Mouse (Mus musculus) urinary bladder, postnatal 4 days (tissue): ENCODE data around the gene Acat2.
"Not testable (repeated sequence)": the region's sequence is repeated elsewhere in the genome, so short reads cannot be mapped to it uniquely, and the experiment has no call there.

Source experiments
- DNase-seq, 2 experiments: peaks; one replicate each; pipeline ENCODE4 v3.0.0; 2021 to 2022; ENCODE audit warnings: low spot score in 2 of 2

Gene Acat2

DNA sequence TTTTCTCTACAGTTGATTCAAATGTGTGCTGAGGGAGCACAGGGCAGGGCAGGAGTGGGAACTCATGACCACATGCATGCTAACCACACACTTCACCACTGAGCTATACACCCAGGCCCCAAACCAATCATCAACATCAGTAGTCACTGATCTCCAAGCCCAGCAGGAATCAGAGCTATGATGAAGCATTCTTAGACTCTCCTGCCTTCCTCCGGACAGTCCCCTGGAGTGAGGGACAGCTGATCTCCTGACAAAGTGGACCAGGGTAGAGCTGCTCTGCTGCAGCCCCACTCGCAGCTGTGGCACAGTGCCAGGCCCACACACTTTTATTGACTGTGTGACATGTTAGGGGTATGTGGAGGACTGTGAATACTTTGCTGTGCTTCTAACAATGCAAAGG lies 1.2 kb downstream of the Acat2 start:
- DNase-seq: not testable (repeated sequence)

DNA sequence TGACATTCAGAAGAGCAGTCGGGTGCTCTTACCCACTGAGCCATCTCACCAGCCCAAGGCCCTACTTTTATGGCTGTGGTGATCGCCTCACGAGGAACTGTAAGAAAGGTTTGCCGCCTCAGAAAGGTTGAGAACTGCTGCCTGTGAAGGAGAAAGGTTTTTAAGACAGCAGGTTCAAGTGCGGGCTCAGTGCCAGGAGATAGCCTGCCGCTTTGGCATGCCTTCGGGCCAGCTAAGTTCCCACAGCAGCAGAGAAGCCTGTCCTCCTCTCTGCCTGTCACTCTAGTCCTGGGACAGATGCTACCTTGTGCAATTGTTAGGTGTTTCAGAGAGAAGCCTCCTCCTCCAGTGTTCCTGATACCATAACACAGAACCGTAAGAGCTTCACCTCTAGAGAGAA lies 3.9 kb downstream of the Acat2 start:
- no peak for DNase-seq

DNA sequence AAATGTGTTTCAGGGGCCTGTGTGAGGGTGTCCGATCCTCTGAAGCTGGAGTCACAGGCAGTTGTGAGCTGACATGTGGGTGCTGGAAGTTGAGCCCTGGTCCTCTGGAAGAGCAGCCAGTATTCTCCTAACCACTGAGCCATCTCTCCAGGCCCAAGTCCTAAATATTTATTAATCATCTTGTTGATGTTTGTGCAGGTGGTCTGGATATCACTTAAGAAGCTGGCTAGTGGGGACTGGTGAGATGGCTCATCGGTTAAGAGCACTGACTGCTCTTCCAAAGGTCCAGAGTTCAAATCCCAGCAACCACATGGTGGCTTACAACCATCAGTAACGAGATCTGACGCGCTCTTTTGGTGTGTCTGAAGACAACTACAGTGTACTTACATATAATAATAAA lies 10.9 kb downstream of the Acat2 start:
- DNase-seq: no peak

DNA sequence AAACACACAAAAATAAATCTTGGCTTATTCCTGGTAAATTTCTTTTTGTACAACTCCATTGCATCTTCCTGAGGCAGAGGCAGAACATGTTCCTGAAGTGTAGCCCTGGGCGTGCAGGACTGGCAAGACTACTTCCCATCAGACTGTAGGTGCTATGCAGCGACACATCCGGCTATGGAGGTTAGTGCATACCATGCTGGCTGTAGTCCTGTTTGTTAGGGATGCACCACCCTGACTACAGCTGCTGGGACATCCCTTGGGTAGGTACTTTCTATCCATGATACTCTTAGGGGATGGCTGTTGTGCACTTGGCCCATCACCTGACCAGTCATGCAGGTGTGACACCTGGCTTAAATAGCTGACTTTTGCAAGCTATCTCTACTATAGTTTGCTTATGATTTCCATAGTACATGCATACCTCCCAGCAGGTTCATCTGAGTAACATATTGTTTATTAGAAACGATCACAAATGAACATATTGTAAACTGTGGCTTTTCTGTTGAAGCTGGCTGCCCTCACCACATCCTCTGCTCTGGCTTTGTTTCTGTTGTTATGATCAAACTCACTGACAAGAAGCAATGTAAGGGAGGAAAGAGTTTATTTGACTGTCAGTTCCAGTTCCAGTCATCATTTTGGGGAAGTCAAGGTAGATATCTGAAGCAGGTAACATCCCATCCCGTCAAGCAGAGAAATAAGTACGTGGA lies 17.9 kb downstream of the Acat2 start:
- DNase-seq: no peak

DNA sequence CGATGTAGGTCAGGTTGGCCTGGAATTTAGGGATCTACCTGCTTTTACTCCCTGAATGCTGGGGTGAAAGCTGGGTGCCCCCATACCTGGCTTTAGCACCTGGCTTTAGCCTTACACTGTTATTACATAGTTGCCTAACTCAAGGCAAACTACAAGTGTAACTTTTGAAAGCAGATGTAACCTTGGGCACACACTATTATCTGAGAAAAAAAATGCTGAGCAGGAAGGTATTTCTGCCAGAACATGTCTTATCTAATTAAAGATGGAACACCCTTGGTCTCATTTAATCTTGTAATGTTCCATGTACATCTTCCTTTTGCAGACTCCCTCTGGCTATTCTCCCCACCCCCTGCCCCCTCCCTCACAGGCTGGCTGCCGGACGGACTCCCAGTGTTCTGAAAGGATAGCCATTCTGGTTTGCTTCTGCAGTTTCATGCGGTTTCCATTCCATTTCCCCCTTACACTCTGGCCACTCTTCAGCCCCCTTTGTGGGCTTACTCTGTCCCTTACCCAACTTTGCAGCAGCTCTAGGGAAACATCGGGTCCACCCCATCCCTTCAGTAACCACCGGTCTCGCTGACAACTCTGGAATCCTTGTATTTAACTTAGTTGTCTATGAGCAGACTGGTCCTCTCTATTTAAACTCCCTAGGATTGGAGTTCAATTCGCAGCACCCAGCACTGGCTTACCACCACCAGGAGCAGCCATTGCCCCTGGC lies 18.8 kb downstream of the Acat2 start:
- DNase-seq: no peak

DNA sequence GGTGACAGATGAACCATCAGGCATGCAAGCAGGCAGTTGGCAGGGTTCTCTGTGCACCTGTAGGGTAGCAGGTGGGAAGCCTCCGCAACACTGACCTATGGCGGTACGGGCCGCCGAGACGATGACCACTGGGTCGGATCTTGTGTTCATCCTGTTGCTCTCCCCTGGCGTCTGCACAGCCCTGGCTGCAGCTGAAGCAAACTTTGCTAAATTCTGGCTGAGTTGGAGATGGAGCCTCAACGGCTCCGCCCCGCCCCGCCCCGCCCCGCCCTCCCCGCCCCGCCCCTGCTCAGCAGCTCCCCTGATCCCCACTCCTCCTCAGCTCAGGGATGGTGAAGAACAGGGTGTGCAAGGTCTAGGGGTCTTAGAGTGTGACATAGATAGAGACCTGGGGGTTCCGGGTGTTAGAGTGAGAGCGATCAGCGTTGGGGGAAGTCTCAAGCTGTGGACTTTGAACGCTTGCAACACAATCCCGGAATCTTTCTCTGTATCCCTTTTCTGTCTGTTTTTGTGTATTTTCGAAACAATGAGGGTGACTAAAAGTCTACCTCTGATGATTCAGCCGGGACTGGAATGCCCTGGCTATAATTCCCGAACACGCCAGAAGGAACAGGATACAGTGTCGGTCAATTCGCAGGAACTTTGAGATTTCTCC lies 20.3 kb downstream of the Acat2 start, which contains the start of gene Acat3:
TSS of gene Acat3 (minus strand) at position 450 of the 655 bp plus-strand sequence.
- no peak for DNase-seq

DNA sequence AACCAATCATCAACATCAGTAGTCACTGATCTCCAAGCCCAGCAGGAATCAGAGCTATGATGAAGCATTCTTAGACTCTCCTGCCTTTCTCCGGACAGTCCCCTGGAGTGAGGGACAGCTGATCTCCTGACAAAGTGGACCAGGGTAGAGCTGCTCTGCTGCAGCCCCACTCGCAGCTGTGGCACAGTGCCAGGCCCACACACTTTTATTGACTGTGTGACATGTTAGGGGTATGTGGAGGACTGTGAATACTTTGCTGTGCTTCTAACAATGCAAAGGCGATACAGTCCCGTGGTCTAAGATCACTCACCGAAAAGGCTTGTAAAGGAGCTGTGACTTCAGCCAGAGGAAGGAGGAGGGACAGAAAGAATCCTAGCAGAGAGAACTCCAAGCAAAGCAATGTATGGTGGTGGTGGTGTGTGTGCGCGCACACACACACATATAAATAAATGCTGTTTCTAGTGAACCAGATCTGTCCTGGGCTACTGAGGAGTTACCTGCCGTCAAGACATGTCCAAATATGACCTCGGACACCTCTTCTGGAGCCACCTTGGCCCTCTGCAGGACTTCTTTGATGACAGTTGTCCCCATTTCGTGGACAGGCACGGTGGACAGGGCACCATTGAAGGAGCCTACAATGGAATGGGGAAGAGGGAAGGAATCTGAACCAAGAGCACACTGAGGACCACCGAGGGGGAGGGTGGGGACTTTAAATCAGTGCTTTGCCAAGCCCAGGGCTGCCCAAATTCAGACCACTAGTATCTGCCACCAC lies 21.0 kb downstream of the Acat2 start:
- not testable (repeated sequence) for DNase-seq

DNA sequence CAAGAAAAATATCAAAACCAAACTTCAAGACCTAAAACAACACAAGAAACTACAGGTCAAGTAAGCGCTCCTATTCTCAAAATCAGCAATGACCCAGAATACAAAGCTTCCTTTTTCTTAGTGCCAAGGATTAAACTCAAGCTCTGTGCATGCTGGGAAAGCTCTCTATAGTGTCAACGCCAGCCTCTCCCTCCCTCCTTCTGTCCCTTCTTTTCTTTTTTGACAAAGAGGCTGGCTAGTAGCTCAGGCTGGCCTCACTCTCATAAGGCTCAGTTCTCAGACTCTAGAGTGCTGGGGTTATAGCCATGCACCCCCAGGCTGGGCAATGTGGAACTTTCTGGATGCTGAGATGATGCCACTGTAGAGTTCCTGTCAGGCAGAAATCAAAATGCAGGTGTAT lies 22.5 kb downstream of the Acat2 start:
- no peak for DNase-seq

DNA sequence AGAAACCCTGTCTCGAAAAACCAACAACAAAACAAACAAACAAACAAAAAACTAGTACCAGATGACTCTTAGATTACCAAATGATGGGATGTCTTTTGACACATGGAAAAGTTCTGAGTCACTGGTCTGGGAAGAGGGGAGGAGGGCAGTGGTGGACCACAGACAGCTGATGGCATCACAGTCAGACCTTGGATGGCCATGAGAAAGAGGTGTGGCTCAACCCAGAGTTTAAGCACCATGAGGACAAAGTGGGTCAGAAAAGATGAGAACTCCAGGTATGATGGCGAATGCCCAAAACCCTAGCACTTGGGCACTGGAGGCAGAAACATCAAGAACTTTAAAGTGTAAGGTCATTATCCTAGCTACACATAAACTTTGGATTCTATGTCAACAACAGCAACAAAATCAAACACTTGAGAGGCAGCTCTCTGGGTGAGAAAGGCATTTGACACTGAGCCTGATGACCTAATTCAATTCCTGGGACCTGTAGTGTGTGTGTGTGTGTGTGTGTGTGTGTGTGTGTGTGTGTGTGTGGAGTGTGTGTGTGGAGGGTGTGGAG lies 23.1 kb downstream of the Acat2 start:
- no peak for DNase-seq

DNA sequence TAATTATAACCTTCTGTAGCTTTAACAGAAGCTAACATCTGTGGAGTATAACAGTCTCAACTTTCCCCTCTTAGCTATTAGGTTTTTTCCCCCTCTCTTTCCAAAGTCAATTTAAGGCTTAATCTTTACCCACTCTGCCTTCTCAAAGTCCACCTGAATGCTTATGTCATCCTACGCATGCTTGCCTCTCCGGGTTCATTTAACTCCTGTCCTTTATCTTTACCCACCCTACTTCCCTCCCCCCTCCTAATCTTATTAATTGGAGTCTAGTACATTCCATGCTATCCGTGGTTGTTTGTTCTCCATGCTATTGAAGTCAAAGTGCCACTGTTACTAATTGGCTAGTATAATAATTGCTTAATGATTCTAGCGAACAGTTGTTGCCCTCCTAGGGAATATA lies 24.8 kb downstream of the Acat2 start:
- no peak for DNase-seq

DNA sequence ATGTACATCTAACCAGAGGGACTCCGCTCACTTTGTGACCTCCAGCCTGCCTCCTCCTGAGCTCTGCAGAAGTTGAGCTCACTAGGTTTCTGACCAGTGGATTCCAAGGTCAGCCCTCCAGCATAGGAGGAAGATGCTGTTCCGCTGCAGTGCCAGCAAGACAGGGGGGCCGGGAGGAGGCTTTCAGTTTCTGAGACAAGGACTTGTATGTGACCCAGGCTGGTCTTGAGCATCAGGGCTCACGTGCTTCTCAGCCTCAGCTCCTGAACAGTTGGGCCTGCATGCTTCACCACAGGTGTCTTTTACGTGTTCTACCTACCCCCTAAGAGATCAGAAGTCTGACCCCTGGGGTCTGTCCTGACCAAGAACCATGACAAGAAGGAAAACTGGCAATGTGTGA lies 29.0 kb downstream of the Acat2 start:
- not testable (repeated sequence) for DNase-seq

DNA sequence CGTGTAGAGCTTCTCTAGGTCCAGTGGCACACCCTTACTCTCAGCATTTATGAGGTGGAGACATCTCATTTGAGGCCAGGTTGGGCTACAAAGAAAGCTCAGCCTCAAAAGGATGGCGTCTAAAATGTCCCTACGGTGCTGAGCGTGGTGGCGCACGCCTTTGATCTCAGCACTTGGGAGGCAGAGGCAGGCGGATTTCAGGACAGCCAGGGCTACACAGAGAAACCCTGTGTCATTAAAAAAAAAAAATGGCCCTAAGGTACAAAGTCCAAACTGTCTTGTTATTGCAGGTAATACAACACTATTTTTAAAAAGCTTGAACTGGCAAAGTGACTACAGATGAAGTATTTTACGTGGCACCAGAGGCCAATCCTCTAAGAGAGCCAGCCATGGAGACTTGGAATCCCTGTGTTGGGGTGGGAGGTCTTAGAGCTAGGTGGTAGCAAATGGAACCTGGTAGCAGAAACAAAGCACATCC lies 34.8 kb downstream of the Acat2 start:
- no peak for DNase-seq

DNA sequence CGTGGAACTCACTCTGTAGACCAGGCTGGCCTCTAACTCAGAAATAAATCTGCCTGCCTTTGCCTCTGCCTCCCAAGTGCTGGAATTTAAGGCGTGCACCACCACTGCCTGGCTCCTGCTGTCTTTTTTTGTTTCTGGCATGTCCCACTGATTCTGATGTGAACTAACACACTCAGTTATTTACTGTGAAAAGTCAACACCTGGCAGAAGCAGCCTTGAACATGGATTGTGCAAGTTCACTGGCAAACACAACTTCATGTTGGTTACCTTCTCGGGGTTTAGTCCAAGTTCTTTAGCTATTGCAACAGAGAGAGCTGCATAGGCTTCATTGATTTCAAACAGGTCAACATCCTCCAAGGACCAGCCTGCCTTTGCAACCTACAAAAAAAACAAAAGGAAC lies 35.5 kb downstream of the Acat2 start:
- DNase-seq: no peak

DNA sequence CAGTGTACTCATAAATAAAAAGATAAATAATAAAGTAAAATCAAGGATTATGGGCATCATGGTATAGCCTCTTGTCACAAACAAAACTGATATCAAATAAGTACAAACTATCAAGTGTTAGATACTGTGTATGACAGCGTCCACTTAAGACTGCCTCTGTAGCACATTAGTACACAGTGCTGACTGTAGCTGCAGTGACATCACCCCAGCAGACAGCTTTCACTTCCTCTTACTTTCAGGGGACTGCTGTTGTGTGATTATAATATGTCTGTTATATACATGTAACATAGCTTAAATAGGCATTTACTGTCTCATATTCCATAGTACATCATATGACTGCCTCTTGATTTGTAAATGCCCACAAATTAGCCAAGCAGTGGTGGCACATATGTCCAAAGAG lies 39.5 kb downstream of the Acat2 start:
- DNase-seq: no peak

DNA sequence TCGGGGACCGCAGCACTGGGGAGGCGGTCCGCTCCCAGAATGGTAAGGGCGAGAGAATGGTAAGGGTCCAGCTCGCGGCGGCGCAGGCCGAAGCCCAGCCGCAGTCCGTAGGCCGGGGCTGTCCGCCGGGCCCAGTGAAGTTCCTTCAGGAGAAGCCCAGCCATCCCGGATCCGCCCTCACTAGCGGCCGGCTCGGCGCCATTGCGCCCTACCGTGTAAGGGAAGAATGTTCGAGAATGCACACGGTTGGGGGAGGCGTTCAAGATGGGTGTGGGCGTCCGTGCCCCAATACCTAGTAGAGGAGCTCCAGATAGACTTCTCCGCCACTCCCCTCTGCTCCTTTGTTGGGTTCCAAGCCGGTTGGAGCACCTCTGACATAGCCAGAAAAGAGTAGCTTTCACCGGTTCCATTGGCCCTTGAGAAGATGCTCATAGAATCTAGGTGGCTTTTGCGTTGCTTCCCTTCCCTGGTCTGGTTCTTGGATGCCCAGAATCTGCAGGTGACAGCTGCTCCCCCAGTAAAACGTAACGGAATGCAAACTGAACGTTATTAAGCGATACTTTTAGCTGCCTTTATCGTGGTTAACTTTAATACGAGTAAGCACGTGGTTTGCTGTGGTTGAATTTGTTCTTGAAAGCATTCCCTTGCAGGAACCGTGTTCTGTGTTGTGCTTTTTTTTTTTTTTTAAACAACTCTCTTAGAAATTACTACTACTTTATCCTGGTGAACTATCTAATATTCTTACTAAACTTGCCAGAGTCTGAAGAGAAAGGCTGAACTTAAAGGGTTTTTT lies 43.8 kb downstream of the Acat2 start:
- no peak for DNase-seq

DNA sequence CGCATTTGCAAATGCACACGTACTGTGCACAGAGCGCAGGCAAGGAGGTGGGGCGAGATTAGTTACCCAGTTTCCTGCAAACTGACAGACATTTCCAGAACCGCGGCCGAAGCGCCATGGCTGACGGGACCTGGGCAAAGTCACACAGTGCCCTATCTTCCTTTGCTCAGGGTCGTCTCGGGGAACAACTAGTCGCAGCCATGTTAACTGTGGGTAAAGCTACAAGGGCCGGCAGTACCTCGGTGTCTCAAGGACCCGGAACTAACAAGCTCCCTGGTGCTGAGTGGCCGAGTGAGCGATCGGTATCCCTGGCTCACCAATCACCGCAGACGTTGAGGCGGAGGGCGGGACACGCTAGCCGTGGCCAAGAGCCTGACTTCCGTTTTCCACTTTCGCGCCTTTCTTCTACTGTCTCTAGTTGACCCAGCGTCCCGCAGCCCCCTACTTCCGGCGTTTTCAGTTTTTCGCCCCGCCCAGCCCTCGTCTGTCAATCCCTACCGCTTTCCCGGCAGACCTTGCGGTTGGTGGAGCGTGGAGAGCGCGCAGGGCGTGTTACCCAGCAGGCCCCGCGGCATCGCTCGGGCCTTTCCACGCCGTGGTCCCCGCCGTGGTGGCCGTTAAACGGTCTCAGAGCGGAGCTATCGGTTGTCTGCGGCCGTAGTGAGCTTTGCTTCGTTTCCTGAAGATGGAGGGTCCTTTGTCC lies 44.5 kb downstream of the Acat2 start, which contains the start of gene Mrpl18:
TSS of gene Mrpl18 (minus strand) at position 465 of the 703 bp plus-strand sequence.
- DNase-seq: peak; percentile 98

DNA sequence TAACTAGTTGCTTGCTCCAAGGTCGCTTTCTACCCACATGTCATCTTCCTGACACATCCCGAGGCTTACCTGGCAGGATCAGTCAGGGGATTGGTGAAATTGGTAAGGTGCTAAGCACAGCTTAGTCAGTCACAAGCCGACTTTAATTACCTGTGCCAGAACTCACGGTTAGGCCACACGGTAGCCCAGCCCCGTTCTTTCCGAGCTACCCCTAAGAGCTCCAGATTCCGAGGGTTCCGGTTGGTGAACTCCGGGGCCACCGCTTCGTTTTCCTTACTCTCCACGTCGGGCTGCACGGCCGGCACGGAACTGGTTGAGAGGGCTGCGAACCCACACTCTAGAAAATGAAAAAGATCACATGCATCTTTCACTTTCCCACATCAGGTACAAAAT lies 45.1 kb downstream of the Acat2 start, which contains the start of gene Tcp1:
TSS of gene Tcp1 (plus strand) at position 214 of the 393 bp plus-strand sequence.
- peak in 1 of 2 experiments; percentile 26 for DNase-seq

DNA sequence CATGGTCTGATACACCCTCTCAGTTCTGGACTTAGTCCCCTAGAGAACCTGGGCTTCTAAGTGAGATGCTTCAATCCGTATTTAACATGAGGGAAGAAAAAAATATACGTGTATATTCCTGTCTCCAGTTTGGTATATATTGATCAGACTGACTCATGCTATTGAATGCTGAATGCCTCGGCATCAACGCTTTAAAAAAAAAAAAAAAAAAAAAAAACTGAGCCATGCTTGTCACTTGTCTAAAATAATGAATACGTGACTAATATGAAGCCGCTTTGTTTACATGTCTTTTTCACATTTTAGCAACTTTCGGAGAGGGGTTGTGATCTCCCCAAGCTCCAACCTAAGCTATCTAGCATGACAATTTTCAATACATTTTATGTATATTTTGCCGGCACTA lies 50.2 kb downstream of the Acat2 start:
- DNase-seq: no peak

DNA sequence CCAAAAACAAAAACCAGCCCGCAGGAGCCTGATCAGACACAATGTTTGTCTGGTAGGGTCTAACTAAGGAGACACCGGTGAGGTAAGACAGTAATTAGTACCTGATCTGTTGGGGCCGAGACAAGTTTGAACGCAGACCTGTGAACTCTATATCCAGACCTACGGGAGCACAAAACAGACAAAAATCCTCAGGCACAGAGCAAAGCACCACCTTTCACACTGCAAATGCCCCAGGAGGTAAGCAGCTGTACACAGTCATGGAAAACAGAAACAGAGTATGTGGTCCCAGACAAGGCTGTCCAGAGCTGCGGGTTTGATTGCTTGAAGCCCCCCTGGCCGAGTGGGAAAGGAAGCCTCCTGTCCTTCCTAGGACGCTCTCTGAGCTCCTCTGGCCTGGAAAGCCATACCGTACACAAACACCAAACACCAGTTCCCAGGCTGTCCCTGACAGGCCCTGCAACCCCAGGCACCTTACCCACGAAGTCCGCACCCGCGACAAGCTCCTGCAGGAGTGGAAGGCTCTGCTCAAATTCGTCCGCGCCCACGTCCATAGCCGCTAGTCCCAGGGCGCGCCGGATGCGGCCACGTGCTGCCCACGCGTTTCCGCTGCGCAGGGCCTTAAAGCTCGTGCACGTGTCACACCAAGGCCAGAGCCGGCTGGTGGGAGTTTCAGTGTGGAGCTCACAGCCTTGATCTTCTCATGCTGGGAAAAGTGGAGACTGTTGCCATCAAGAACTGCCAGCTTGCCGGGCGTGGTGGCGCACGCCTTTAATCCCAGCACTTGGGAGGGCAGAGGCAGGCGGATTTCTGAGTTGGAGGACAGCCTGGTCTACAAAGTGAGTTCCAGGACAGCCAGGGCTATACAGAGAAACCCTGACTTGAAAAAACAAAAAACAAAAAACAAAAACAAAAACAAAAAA lies 50.9 kb downstream of the Acat2 start, which contains the start of gene Pnldc1:
TSS of gene Pnldc1 (minus strand) at position 870 of the 920 bp plus-strand sequence.
- peak in 1 of 2 experiments; percentile 57 for DNase-seq
